Mouse (Mus musculus) kidney, embryonic 15.5 days (tissue): ENCODE data around the gene Map2k3. TPM values are rescaled to one million over a fixed set of nuclear protein-coding genes. Genes with fewer than 3 reads are reported as not detected.

Experiments used
- ATAC-seq: fragments of 200-750 bp; cut with Nextera tagmentation; replicated peaks from 2 replicates; pipeline ENCODE4 v1.8.0; 2017; ENCODE audit warnings: moderate TSS enrichment; ENCODE audit not compliant: low FRiP score
- H3K27ac ChIP-seq: fragments of 300-500 bp; sonication (generic); 2 replicates; pipeline ENCODE4 v1.5.1; 2015; ENCODE audit warnings: mild to moderate bottlenecking, inconsistent platforms
- H3K27me3 ChIP-seq: fragments of 300-500 bp; sonication (generic); 2 replicates; pipeline ENCODE4 v1.6.1; 2015; ENCODE audit warnings: inconsistent platforms
- H3K36me3 ChIP-seq: fragments of 300-500 bp; sonication (generic); 2 replicates; pipeline ENCODE4 v1.6.1; 2015; ENCODE audit warnings: inconsistent platforms
- H3K4me1 ChIP-seq: fragments of 300-500 bp; sonication (generic); 2 replicates; pipeline ENCODE4 v1.6.1; 2015; ENCODE audit warnings: inconsistent platforms
- H3K4me2 ChIP-seq: fragments of 300-500 bp; sonication (generic); 2 replicates; pipeline ENCODE4 v1.6.1; 2015; ENCODE audit warnings: moderate library complexity, mild to moderate bottlenecking, inconsistent platforms
- H3K4me3 ChIP-seq: fragments of 300-500 bp; sonication (generic); replicated peaks from 2 replicates; pipeline ENCODE4 v1.5.1; 2015; ENCODE audit warnings: mild to moderate bottlenecking, inconsistent platforms
- H3K9ac ChIP-seq: fragments of 300-500 bp; sonication (generic); 2 replicates; pipeline ENCODE4 v1.6.1; 2015; ENCODE audit warnings: mild to moderate bottlenecking, inconsistent platforms
- H3K9me3 ChIP-seq: fragments of 300-500 bp; sonication (generic); replicated peaks from 2 replicates; pipeline ENCODE4 v1.6.1; 2016; ENCODE audit warnings: inconsistent platforms
- WGBS: fragments of 180-500 bp; shearing (Covaris S2); methylation state at CpG from one replicate; pipeline ENCODE4 v1.1.7; 2015; ENCODE audit warnings: mixed read lengths; 5-methylcytosine and 5-hydroxymethylcytosine counted together
- polyA plus RNA-seq: library from polyadenylated mRNA; unstranded; fragments of >200 nt; fragmentation: Nextera tagmentation; extraction: Ambion mirVana; gene quantifications from 2 replicates; pipeline ENCODE4 v1.2.1, GENCODE M21; 2015

The Map2k3 gene
- polyA plus RNA-seq, 1 experiment from 2014 or later = 127 TPM

- Histone ChIP-seq H3K27ac (no peak overlapping the region), H3K27me3 (no peaks in the 10 kb centered on the region), H3K9me3 (no peaks in the 10 kb centered on the region), H3K9ac (no peak overlapping the region), H3K4me3 (no peak overlapping the region), H3K36me3 (peaks cover 36% of the 10 kb centered on the region), H3K4me2 (no peak overlapping the region), H3K4me1 (peaks cover 20% of the 10 kb centered on the region)
- 68% methylated on average over 3 of the region's 3 CpGs for WGBS
- no peak for ATAC-seq
Measured at GRCm38 (mm10) chr11:60908073-60908472, 23.8 kb upstream of the Map2k3 start.

GRCm38 (mm10) chr11:60909626-60910025, 22.2 kb upstream of the Map2k3 start:
- ATAC-seq = no peak
- no peak overlapping the region for H3K4me3 ChIP-seq
- no peak overlapping the region for H3K27ac ChIP-seq
- no peak overlapping the region for H3K9ac ChIP-seq
- H3K4me1 ChIP-seq = peaks cover 29% of the 10 kb centered on the region
- no peaks in the 10 kb centered on the region for H3K9me3 ChIP-seq
- H3K36me3 ChIP-seq = peaks cover 22% of the 10 kb centered on the region
- H3K27me3 ChIP-seq = no peaks in the 10 kb centered on the region
- WGBS = 78% methylated on average over 1 of the region's 1 CpGs
- H3K4me2 ChIP-seq = no peak overlapping the region

- no peak for ATAC-seq
- H3K4me2 ChIP-seq = peak overlapping the region; percentile 91
- H3K9ac ChIP-seq = peak overlapping the region; percentile 84
- 16% methylated on average over 7 of the region's 7 CpGs for WGBS
- H3K27me3 ChIP-seq = no peaks in the 10 kb centered on the region
- H3K36me3 ChIP-seq = no peaks in the 10 kb centered on the region
- H3K4me3 ChIP-seq = peak overlapping the region; percentile 94
- H3K4me1 ChIP-seq = peaks cover 46% of the 10 kb centered on the region
- H3K9me3 ChIP-seq = no peaks in the 10 kb centered on the region
- H3K27ac ChIP-seq = peak overlapping the region; percentile 77; the same call in 1 of the 2 replicates
Measured at GRCm38 (mm10) chr11:60912525-60912973, 19.3 kb upstream of the Map2k3 start.

GRCm38 (mm10) chr11:60913301-60914196, 18.3 kb upstream of the Map2k3 start:
- H3K27ac ChIP-seq = peak overlapping the region; percentile 77
- no peaks in the 10 kb centered on the region for H3K27me3 ChIP-seq
- ATAC-seq = peak; percentile 92
- peak overlapping the region; percentile 91 for H3K4me2 ChIP-seq
- WGBS = under 1% methylated on average over 85 of the region's 86 CpGs
- peak overlapping the region; percentile 84 for H3K9ac ChIP-seq
- H3K4me1 ChIP-seq = peaks cover 46% of the 10 kb centered on the region
- H3K36me3 ChIP-seq = no peaks in the 10 kb centered on the region
- H3K4me3 ChIP-seq = peak overlapping the region; percentile 94
- H3K9me3 ChIP-seq = no peaks in the 10 kb centered on the region

GRCm38 (mm10) chr11:60914491-60914890, 17.3 kb upstream of the Map2k3 start, which contains the start of gene Natd1:
TSS of gene Natd1 (minus strand) at chr11:60914750.
- WGBS = 31% methylated on average over 7 of the region's 7 CpGs
- no peaks in the 10 kb centered on the region for H3K36me3 ChIP-seq
- H3K9me3 ChIP-seq = no peaks in the 10 kb centered on the region
- H3K27ac ChIP-seq = peak within 1 kb of the TSS; percentile 77
- H3K4me2 ChIP-seq = peak within 1 kb of the TSS; percentile 91
- no peaks in the 10 kb centered on the region for H3K27me3 ChIP-seq
- peak within 1 kb of the TSS; percentile 94 for H3K4me3 ChIP-seq
- peak within 1 kb of the TSS; percentile 84 for H3K9ac ChIP-seq
- peaks cover 46% of the 10 kb centered on the region for H3K4me1 ChIP-seq
- ATAC-seq = no peak

GRCm38 (mm10) chr11:60915201-60915600, 16.6 kb upstream of the Map2k3 start:
- H3K4me3 ChIP-seq = no peak overlapping the region
- no peaks in the 10 kb centered on the region for H3K36me3 ChIP-seq
- ATAC-seq = no peak
- H3K9ac ChIP-seq = no peak overlapping the region
- no peaks in the 10 kb centered on the region for H3K27me3 ChIP-seq
- no peak overlapping the region for H3K4me2 ChIP-seq
- no peak overlapping the region for H3K27ac ChIP-seq
- peaks cover 46% of the 10 kb centered on the region for H3K4me1 ChIP-seq
- H3K9me3 ChIP-seq = no peaks in the 10 kb centered on the region
- WGBS = 72% methylated on average over 4 of the region's 4 CpGs

GRCm38 (mm10) chr11:60920021-60920420, 11.8 kb upstream of the Map2k3 start:
- H3K9me3 ChIP-seq = no peaks in the 10 kb centered on the region
- H3K4me2 ChIP-seq = no peak overlapping the region
- 86% methylated on average over 2 of the region's 2 CpGs for WGBS
- H3K36me3 ChIP-seq = peaks cover 3% of the 10 kb centered on the region; the same call in 1 of the 2 replicates
- no peaks in the 10 kb centered on the region for H3K27me3 ChIP-seq
- H3K27ac ChIP-seq = no peak overlapping the region
- H3K4me1 ChIP-seq = peaks cover 12% of the 10 kb centered on the region
- H3K9ac ChIP-seq = no peak overlapping the region
- no peak overlapping the region for H3K4me3 ChIP-seq
- no peak for ATAC-seq

- Histone ChIP-seq H3K4me2 (no peak overlapping the region), H3K9ac (no peak overlapping the region), H3K27me3 (no peaks in the 10 kb centered on the region), H3K9me3 (no peaks in the 10 kb centered on the region), H3K36me3 (peaks cover 3% of the 10 kb centered on the region; the same call in 1 of the 2 replicates), H3K27ac (no peak overlapping the region), H3K4me1 (peaks cover 8% of the 10 kb centered on the region), H3K4me3 (no peak overlapping the region)
- no peak for ATAC-seq
- 82% methylated on average over 1 of the region's 1 CpGs for WGBS
Measured at GRCm38 (mm10) chr11:60922195-60922594, 9.6 kb upstream of the Map2k3 start.

GRCm38 (mm10) chr11:60922964-60923363, 8.9 kb upstream of the Map2k3 start:
- peaks cover 13% of the 10 kb centered on the region for H3K4me1 ChIP-seq
- no peak overlapping the region for H3K27ac ChIP-seq
- no peak overlapping the region for H3K4me3 ChIP-seq
- peaks cover 3% of the 10 kb centered on the region; the same call in 1 of the 2 replicates for H3K36me3 ChIP-seq
- no peak overlapping the region for H3K9ac ChIP-seq
- H3K9me3 ChIP-seq = no peaks in the 10 kb centered on the region
- WGBS = 70% methylated on average over 5 of the region's 5 CpGs
- ATAC-seq = no peak
- H3K4me2 ChIP-seq = no peak overlapping the region
- no peaks in the 10 kb centered on the region for H3K27me3 ChIP-seq

- Histone ChIP-seq H3K27ac (no peak overlapping the region), H3K36me3 (peaks cover 3% of the 10 kb centered on the region; the same call in 1 of the 2 replicates), H3K4me3 (no peak overlapping the region), H3K4me2 (no peak overlapping the region), H3K9me3 (no peaks in the 10 kb centered on the region), H3K27me3 (no peaks in the 10 kb centered on the region), H3K4me1 (peaks cover 13% of the 10 kb centered on the region), H3K9ac (no peak overlapping the region)
- 47% methylated on average over 6 of the region's 6 CpGs for WGBS
- peak; percentile 68; the same call in 1 of the 2 replicates for ATAC-seq
Measured at GRCm38 (mm10) chr11:60924498-60924897, 7.3 kb upstream of the Map2k3 start.

- WGBS = 75% methylated on average over 1 of the region's 1 CpGs
- Histone ChIP-seq H3K4me3 (no peak overlapping the region), H3K27me3 (no peaks in the 10 kb centered on the region), H3K27ac (no peak overlapping the region), H3K36me3 (peaks cover 3% of the 10 kb centered on the region; the same call in 1 of the 2 replicates), H3K9me3 (no peaks in the 10 kb centered on the region), H3K4me2 (no peak overlapping the region), H3K9ac (no peak overlapping the region), H3K4me1 (peaks cover 13% of the 10 kb centered on the region)
- ATAC-seq = no peak
Measured at GRCm38 (mm10) chr11:60924981-60925380, 6.9 kb upstream of the Map2k3 start.

GRCm38 (mm10) chr11:60927264-60927663, 4.6 kb upstream of the Map2k3 start:
- H3K4me3 ChIP-seq = peak overlapping the region; percentile 15; the same call in 1 of the 2 replicates
- no peaks in the 10 kb centered on the region for H3K36me3 ChIP-seq
- no peaks in the 10 kb centered on the region for H3K27me3 ChIP-seq
- H3K9ac ChIP-seq = no peak overlapping the region
- H3K9me3 ChIP-seq = no peaks in the 10 kb centered on the region
- H3K27ac ChIP-seq = 0 out of 2 replicates have a peak overlapping the region, but pooled peaks have one; percentile 19
- H3K4me1 ChIP-seq = peaks cover 25% of the 10 kb centered on the region
- peak overlapping the region; percentile 53 for H3K4me2 ChIP-seq
- WGBS = 0% methylated on average over 9 of the region's 9 CpGs
- ATAC-seq = peak; percentile 66
